In the genomic region with DNA sequence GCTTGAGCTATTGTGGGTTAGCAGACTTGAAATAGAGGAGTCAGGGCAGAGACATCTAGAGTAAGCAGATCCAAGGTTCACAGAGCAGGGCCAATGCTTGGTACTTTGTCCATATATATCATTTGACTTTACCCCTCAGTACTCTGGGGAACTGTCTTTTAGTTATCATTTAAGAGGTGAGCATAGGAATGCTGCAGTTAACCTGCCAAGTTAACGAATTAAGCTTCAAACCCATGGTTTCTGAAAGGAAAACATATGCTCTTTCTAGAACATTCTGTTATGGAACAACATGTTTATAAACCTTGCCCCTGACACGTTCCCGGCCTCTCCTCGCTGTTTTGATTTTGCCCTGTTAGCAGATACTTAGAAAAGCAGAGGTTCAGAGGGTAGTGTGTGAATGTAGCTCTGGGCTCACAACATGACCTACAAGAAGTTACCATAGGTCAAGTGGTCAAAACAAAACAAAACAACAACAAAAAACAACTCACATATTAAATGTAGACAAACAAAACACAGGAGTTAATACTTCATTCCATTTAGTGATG, we compare ENCODE assay signal across 8 mouse cellular contexts. TPM values are rescaled to one million over a fixed set of nuclear protein-coding genes. Genes with fewer than 3 reads are reported as not detected.
DNase-seq lines count a peak whose midpoint lies in the region; ATAC-seq and TF ChIP-seq lines count a peak whose summit lies in the region.

No protein-coding gene starts in this region.

- peak overlapping the region; percentile 77 for H3K4me3 ChIP-seq in kidney, embryonic 16.5 days (ENCODE audit: low read length)
- peak overlapping the region; percentile 54 for H3K4me3 ChIP-seq in embryonic facial prominence, embryonic 12.5 days
- peak overlapping the region; percentile 55 for H3K4me3 ChIP-seq in hindbrain, postnatal 0 days (ENCODE audit: low read length)
- H3K4me3 ChIP-seq in midbrain, postnatal 0 days (ENCODE audit: low read depth, low read length) = peak overlapping the region; percentile 51

- H3K4me1 ChIP-seq in kidney, embryonic 16.5 days (ENCODE audit: insufficient read depth, low read length) = peaks cover 28% of the 10 kb centered on the region
- H3K4me1 ChIP-seq in embryonic facial prominence, embryonic 12.5 days = 0 out of 2 replicates have a peak, but pooled peaks cover 3% of the 10 kb centered on the region
- H3K4me1 ChIP-seq in hindbrain, postnatal 0 days (ENCODE audit: insufficient read depth, low read length) = 0 out of 2 replicates have a peak, but pooled peaks cover 11% of the 10 kb centered on the region
- no peaks in the 10 kb centered on the region for H3K4me1 ChIP-seq in midbrain, postnatal 0 days (ENCODE audit: insufficient read depth, low read length)

- H3K9me3 ChIP-seq in kidney, embryonic 16.5 days (ENCODE audit: low read length) = no peaks in the 10 kb centered on the region
- H3K9me3 ChIP-seq in embryonic facial prominence, embryonic 12.5 days = no peaks in the 10 kb centered on the region
- H3K9me3 ChIP-seq in hindbrain, postnatal 0 days (ENCODE audit: low read length) = no peaks in the 10 kb centered on the region
- no peaks in the 10 kb centered on the region for H3K9me3 ChIP-seq in midbrain, postnatal 0 days (ENCODE audit: low read length)

- no peak for DNase-seq in kidney, adult 8-10 months
- no peak for DNase-seq in hindbrain, postnatal 0 days (ENCODE audit: low spot score)
- DNase-seq in midbrain, postnatal 0 days (ENCODE audit: low spot score) = no peak
- no peak for DNase-seq in cerebellum, postnatal 10 days
- DNase-seq in spleen, adult 12 weeks (ENCODE audit: low spot score) = no peak
- DNase-seq in thymus, postnatal 25 days = no peak

- no peak for TF ChIP-seq CTCF in hindbrain, postnatal 0 days (IDR thresholded peaks at IDR 0.05; ENCODE audit: low read depth)
- TF ChIP-seq CTCF in midbrain, postnatal 0 days (IDR thresholded peaks at IDR 0.05) = no peak

- H3K27ac ChIP-seq in kidney, embryonic 16.5 days (ENCODE audit: low read length) = peak overlapping the region; percentile 66
- H3K27ac ChIP-seq in embryonic facial prominence, embryonic 12.5 days = no peak overlapping the region
- H3K27ac ChIP-seq in hindbrain, postnatal 0 days = peak overlapping the region; percentile 79; the same call in 1 of the 2 replicates
- H3K27ac ChIP-seq in midbrain, postnatal 0 days (ENCODE audit: low read depth, low read length) = peak overlapping the region; percentile 6; the same call in 1 of the 2 replicates

- 70% methylated on average over 4 of the region's 4 CpGs for WGBS in kidney, embryonic 16.5 days
- 88% methylated on average over 4 of the region's 4 CpGs for WGBS in embryonic facial prominence, embryonic 12.5 days
- 95% methylated on average over 4 of the region's 4 CpGs for WGBS in hindbrain, postnatal 0 days
- 81% methylated on average over 4 of the region's 4 CpGs for WGBS in midbrain, postnatal 0 days

- peak overlapping the region; percentile 91 for H3K9ac ChIP-seq in kidney, embryonic 16.5 days (replicated peaks; ENCODE audit: low read length)
- H3K9ac ChIP-seq in embryonic facial prominence, embryonic 12.5 days = peak overlapping the region; percentile 81; the same call in 1 of the 2 replicates
- H3K9ac ChIP-seq in hindbrain, postnatal 0 days (replicated peaks; ENCODE audit: low read length) = peak overlapping the region; percentile 69; the same call in 1 of the 2 replicates
- no peak overlapping the region for H3K9ac ChIP-seq in midbrain, postnatal 0 days (replicated peaks; ENCODE audit: low read length, poor library complexity, severe bottlenecking)

- no peaks in the 10 kb centered on the region for H3K27me3 ChIP-seq in kidney, embryonic 16.5 days (ENCODE audit: insufficient read depth, low read length)
- no peaks in the 10 kb centered on the region for H3K27me3 ChIP-seq in embryonic facial prominence, embryonic 12.5 days
- H3K27me3 ChIP-seq in hindbrain, postnatal 0 days (ENCODE audit: insufficient read depth, low read length) = no peaks in the 10 kb centered on the region
- H3K27me3 ChIP-seq in midbrain, postnatal 0 days (ENCODE audit: insufficient read depth, low read length) = no peaks in the 10 kb centered on the region

- ATAC-seq in kidney, embryonic 16.5 days (ENCODE audit: low FRiP score, low TSS enrichment) = peak; percentile 32
- ATAC-seq in embryonic facial prominence, embryonic 12.5 days (ENCODE audit: insufficient number of reproducible peaks, insufficient read depth, low FRiP score, low TSS enrichment) = no peak
- ATAC-seq in hindbrain, postnatal 0 days = no peak
- no peak for ATAC-seq in midbrain, postnatal 0 days (ENCODE audit: low FRiP score)

- H3K36me3 ChIP-seq in kidney, embryonic 16.5 days (ENCODE audit: insufficient read depth, low read length) = no peaks in the 10 kb centered on the region
- no peaks in the 10 kb centered on the region for H3K36me3 ChIP-seq in embryonic facial prominence, embryonic 12.5 days
- no peaks in the 10 kb centered on the region for H3K36me3 ChIP-seq in hindbrain, postnatal 0 days (ENCODE audit: insufficient read depth, low read length)
- H3K36me3 ChIP-seq in midbrain, postnatal 0 days (ENCODE audit: insufficient read depth, low read length) = no peaks in the 10 kb centered on the region

- peak overlapping the region; percentile 82 for H3K4me2 ChIP-seq in kidney, embryonic 16.5 days (replicated peaks; ENCODE audit: low read depth, low read length)
- peak overlapping the region; percentile 61 for H3K4me2 ChIP-seq in embryonic facial prominence, embryonic 12.5 days (replicated peaks)
- H3K4me2 ChIP-seq in hindbrain, postnatal 0 days (ENCODE audit: low read depth, low read length) = peak overlapping the region; percentile 80
- H3K4me2 ChIP-seq in midbrain, postnatal 0 days (ENCODE audit: low read depth, low read length, poor library complexity, severe bottlenecking) = peak overlapping the region; percentile 94

RNA-seq across cellular contexts. Expression of a gene that starts 1.0 kb away (rescaled TPM):
- polyA plus RNA-seq in kidney, embryonic 16.5 days (2015; fragmentation: Nextera tagmentation; extraction: Ambion mirVana) = 20.3 and 23.6 TPM in 2 replicates
- polyA plus RNA-seq in embryonic facial prominence, embryonic 12.5 days (2016; fragmentation: Nextera tagmentation; extraction: Ambion mirVana) = 22.9 and 23.1 TPM in 2 replicates
- 7.4 and 11.9 TPM in 2 replicates for total RNA-seq in hindbrain, postnatal 0 days (2014; rRNA removed)
- 5.0 and 6.9 TPM in 2 replicates for polyA plus RNA-seq in hindbrain, postnatal 0 days (2015; fragmentation: Nextera tagmentation; extraction: Ambion mirVana)
- total RNA-seq in midbrain, postnatal 0 days (2014; rRNA removed) = 6.1 and 6.2 TPM in 2 replicates
- 2.5 and 2.6 TPM in 2 replicates for polyA plus RNA-seq in midbrain, postnatal 0 days (2015; fragmentation: Nextera tagmentation; extraction: Ambion mirVana)
